Mouse (Mus musculus): Measurements from ENCODE around the gene Pla2g5. TPM values are rescaled to one million over a fixed set of nuclear protein-coding genes. Genes with fewer than 3 reads are reported as not detected.
"Not testable (repeated sequence)": the region's sequence is repeated elsewhere in the genome, so short reads cannot be mapped to it uniquely, and the experiment has no call there.

Pla2g5 gene
- total RNA-seq (2014; fragmentation: Nextera tagmentation) = 32.6 and 32.7 TPM in 2 replicates
- total RNA-seq (2017) = 10.3 and 16.4 TPM in 2 replicates
- polyA plus RNA-seq (2012) = 12.7 and 14.7 TPM in 2 replicates

DNA sequence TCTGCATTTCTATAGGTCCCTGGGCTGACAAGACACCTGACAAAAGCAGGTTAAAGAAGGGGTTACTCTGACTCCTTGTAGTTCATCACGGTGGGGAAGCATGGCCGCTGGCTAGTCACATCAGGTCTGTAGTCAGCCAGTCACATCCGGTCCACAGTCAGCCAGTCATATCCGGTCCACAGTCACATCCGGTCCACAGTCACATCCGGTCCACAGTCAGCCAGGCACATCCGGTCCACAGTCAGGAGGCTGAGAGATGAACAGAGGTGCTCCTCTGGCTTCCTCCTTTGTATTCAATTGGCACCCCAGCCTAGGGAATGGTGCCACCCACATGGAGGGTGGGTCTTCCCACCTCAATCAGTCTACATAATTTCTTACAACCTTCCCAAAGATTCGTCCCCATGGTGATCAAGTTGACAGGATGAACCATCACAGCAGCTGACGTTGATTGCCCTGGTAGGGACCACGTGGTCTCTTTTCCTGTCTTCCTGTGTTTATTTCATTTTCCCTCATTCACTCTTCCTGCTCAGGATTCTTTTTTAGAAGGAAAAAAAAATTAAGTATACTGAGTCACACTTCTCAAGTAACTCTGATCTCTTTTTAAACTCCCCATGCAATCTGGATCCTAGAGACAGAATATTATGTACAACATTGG is at the start of gene Pla2g5:
TSS of gene Pla2g5 (minus strand) at position 139 of the 655 bp plus-strand sequence.
- H3K4me3 ChIP-seq (ENCODE audit: low read depth, low read length) = peak within 1 kb of the TSS; percentile 66
- H3K36me3 ChIP-seq (replicated peaks) = peaks cover 11% of the 10 kb centered on the region
- DNase-seq (ENCODE audit: low spot score) = peak; percentile 26
- TF ChIP-seq POLR2AphosphoS5 (IDR thresholded peaks at IDR 0.05; ENCODE audit: insufficient replicate concordance, low read depth, low read length) = no peak
- no peak for TF ChIP-seq GATA1 (IDR thresholded peaks at IDR 0.05; ENCODE audit: borderline replicate concordance, low read length)
- no peak for TF ChIP-seq TAL1 (conservative IDR thresholded peaks at IDR 0.05; ENCODE audit: low read depth, low read length)
- no peak for TF ChIP-seq GATA2 (IDR thresholded peaks at IDR 0.05; ENCODE audit: borderline replicate concordance, low read depth, low read length)
- TF ChIP-seq CTCF (IDR thresholded peaks at IDR 0.05; ENCODE audit: low read depth, low read length) = no peak
- H3K27me3 ChIP-seq (ENCODE audit: insufficient read depth, low read length) = no peaks in the 10 kb centered on the region
- ATAC-seq (ENCODE audit: extremely low read depth, insufficient number of reproducible peaks, low FRiP score, poor library complexity, severe bottlenecking) = peak; percentile 90
- H3K9me3 ChIP-seq (replicated peaks) = no peaks in the 10 kb centered on the region
- H3K4me1 ChIP-seq (ENCODE audit: insufficient read depth, low read depth, low read length) = peaks cover 40% of the 10 kb centered on the region

GRCm38 (mm10) chr4:138905624-138906337 is 42.5 kb upstream of the Pla2g5 start:
- no peak for DNase-seq (ENCODE audit: low spot score)
- H3K36me3 ChIP-seq (replicated peaks) = peaks cover 96% of the 10 kb centered on the region
- no peaks in the 10 kb centered on the region for H3K27me3 ChIP-seq (ENCODE audit: insufficient read depth, low read length)
- no peak for ATAC-seq (ENCODE audit: extremely low read depth, insufficient number of reproducible peaks, low FRiP score, poor library complexity, severe bottlenecking)
- no peak for TF ChIP-seq GATA2 (IDR thresholded peaks at IDR 0.05; ENCODE audit: borderline replicate concordance, low read depth, low read length)
- no peak for TF ChIP-seq GATA1 (IDR thresholded peaks at IDR 0.05; ENCODE audit: borderline replicate concordance, low read length)
- no peak for TF ChIP-seq TAL1 (conservative IDR thresholded peaks at IDR 0.05; ENCODE audit: low read depth, low read length)
- TF ChIP-seq CTCF (IDR thresholded peaks at IDR 0.05; ENCODE audit: low read depth, low read length) = no peak
- TF ChIP-seq POLR2AphosphoS5 (IDR thresholded peaks at IDR 0.05; ENCODE audit: insufficient replicate concordance, low read depth, low read length) = no peak
- H3K9me3 ChIP-seq (replicated peaks) = no peaks in the 10 kb centered on the region
- H3K4me1 ChIP-seq (ENCODE audit: insufficient read depth, low read depth, low read length) = no peaks in the 10 kb centered on the region
- no peak overlapping the region for H3K4me3 ChIP-seq (ENCODE audit: low read depth, low read length)

DNA sequence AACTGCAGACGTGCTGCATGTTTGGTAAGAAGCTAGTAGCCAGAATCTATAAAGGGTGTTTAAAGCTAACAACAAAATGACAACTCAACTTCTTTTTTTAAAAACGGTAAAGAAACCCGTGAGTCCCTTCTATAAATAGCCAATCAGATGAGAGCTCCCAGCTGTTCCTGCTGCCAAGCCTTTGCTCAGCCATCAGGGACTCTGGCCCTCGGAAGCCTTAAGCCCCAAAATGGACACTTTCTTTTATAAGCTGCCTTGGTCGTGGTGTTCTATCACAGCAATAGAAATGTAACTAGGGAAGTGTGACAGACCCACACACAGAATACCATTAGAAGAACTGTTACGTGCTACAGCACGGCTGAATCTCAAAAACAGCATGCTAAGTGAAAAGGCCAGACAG is 36.1 kb upstream of the Pla2g5 start:
- TF ChIP-seq CTCF (IDR thresholded peaks at IDR 0.05; ENCODE audit: low read depth, low read length) = no peak
- TF ChIP-seq TAL1 (conservative IDR thresholded peaks at IDR 0.05; ENCODE audit: low read depth, low read length) = no peak
- no peak for TF ChIP-seq POLR2AphosphoS5 (IDR thresholded peaks at IDR 0.05; ENCODE audit: insufficient replicate concordance, low read depth, low read length)
- no peak for TF ChIP-seq GATA2 (IDR thresholded peaks at IDR 0.05; ENCODE audit: borderline replicate concordance, low read depth, low read length)
- no peak for TF ChIP-seq GATA1 (IDR thresholded peaks at IDR 0.05; ENCODE audit: borderline replicate concordance, low read length)
- Histone ChIP-seq H3K4me3 (ENCODE audit: low read depth, low read length) (no peak overlapping the region), H3K36me3 (replicated peaks) (peaks cover 98% of the 10 kb centered on the region), H3K4me1 (ENCODE audit: insufficient read depth, low read depth, low read length) (no peaks in the 10 kb centered on the region), H3K27me3 (ENCODE audit: insufficient read depth, low read length) (no peaks in the 10 kb centered on the region), H3K9me3 (replicated peaks) (no peaks in the 10 kb centered on the region)
- ATAC-seq (ENCODE audit: extremely low read depth, insufficient number of reproducible peaks, low FRiP score, poor library complexity, severe bottlenecking) = no peak
- no peak for DNase-seq (ENCODE audit: low spot score)

DNA sequence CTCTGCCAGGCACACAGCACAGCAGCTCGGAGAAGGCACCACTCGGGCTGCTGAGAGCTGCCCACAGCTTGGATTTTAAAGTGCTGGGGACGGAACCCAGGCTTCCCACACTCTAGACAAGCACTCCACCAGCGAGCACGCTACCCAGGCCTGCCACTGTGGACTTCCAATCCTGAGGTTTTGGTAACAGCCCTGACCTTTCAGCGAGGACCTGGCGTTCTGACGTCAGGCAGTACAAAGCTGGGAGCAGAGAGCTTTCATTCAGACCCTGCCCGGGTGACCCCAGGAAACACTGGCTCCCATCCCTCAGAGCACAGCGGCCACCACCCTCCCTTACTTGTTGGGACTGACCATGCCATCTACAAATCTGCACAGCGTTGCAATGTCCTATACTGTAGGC is 30.5 kb upstream of the Pla2g5 start:
- DNase-seq (ENCODE audit: low spot score); H3K27me3 ChIP-seq (ENCODE audit: insufficient read depth, low read length); H3K4me3 ChIP-seq (ENCODE audit: low read depth, low read length); H3K4me1 ChIP-seq (ENCODE audit: insufficient read depth, low read depth, low read length); H3K9me3 ChIP-seq (replicated peaks); ATAC-seq (ENCODE audit: extremely low read depth, insufficient number of reproducible peaks, low FRiP score, poor library complexity, severe bottlenecking): not testable (repeated sequence)
- peaks cover 78% of the 10 kb centered on the region for H3K36me3 ChIP-seq (replicated peaks)

DNA sequence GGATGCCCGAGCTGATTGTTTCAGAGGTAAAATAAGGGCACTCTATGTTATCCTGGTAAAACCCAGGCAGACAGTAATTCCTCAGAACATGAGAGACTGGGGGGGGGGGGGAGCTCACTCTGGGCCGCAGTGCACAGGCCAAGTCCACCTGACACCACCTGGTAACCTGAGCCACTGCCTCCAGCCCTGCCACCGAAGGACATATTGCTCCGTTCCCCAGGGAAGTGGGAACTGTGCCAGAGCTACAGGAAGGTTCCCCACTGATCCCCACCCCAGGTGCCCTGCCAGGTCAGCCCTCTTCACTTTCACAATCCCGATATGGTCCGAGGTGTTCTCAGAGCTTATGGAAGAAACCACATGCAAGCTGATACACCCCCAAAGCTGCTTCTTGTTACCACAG is 29.4 kb upstream of the Pla2g5 start:
- DNase-seq (ENCODE audit: low spot score) (no peak), ATAC-seq (ENCODE audit: extremely low read depth, insufficient number of reproducible peaks, low FRiP score, poor library complexity, severe bottlenecking) (no peak)
- H3K9me3 ChIP-seq (replicated peaks) = no peaks in the 10 kb centered on the region
- peaks cover 66% of the 10 kb centered on the region for H3K36me3 ChIP-seq (replicated peaks)
- peaks cover 3% of the 10 kb centered on the region; the same call in 1 of the 2 replicates for H3K27me3 ChIP-seq (ENCODE audit: insufficient read depth, low read length)
- no peak overlapping the region for H3K4me3 ChIP-seq (ENCODE audit: low read depth, low read length)
- TF ChIP-seq GATA1 (IDR thresholded peaks at IDR 0.05; ENCODE audit: borderline replicate concordance, low read length) (no peak), TAL1 (conservative IDR thresholded peaks at IDR 0.05; ENCODE audit: low read depth, low read length) (no peak), CTCF (IDR thresholded peaks at IDR 0.05; ENCODE audit: low read depth, low read length) (no peak), GATA2 (IDR thresholded peaks at IDR 0.05; ENCODE audit: borderline replicate concordance, low read depth, low read length) (no peak), POLR2AphosphoS5 (IDR thresholded peaks at IDR 0.05; ENCODE audit: insufficient replicate concordance, low read depth, low read length) (no peak)
- H3K4me1 ChIP-seq (ENCODE audit: insufficient read depth, low read depth, low read length) = no peaks in the 10 kb centered on the region

DNA sequence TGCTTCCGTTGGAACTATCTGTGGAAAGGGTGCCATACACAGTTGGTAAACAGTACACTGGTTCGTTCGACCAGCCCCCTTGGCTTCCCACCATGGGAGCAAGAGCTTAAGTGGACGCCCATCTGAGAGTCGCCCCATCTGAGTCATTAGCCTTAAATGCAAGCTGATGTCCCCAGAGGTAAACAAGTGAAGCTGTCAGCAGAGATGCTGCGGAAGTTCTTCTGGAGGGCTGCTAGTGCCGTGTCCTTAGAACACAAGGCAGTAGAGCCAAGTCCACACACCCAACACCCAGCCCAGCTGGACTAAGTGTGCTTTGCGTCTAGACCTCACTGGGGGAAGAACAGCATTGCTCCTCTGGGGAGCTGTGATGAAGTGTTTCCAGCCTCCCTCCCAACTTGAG is 26.4 kb upstream of the Pla2g5 start:
- H3K4me3 ChIP-seq (ENCODE audit: low read depth, low read length) = no peak overlapping the region
- H3K27me3 ChIP-seq (ENCODE audit: insufficient read depth, low read length) = peaks cover 3% of the 10 kb centered on the region; the same call in 1 of the 2 replicates
- DNase-seq (ENCODE audit: low spot score) (no peak), ATAC-seq (ENCODE audit: extremely low read depth, insufficient number of reproducible peaks, low FRiP score, poor library complexity, severe bottlenecking) (no peak)
- TF ChIP-seq GATA1 (IDR thresholded peaks at IDR 0.05; ENCODE audit: borderline replicate concordance, low read length) = no peak
- no peak for TF ChIP-seq POLR2AphosphoS5 (IDR thresholded peaks at IDR 0.05; ENCODE audit: insufficient replicate concordance, low read depth, low read length)
- TF ChIP-seq GATA2 (IDR thresholded peaks at IDR 0.05; ENCODE audit: borderline replicate concordance, low read depth, low read length) = no peak
- H3K9me3 ChIP-seq (replicated peaks) = no peaks in the 10 kb centered on the region
- peaks cover 36% of the 10 kb centered on the region for H3K36me3 ChIP-seq (replicated peaks)
- no peaks in the 10 kb centered on the region for H3K4me1 ChIP-seq (ENCODE audit: insufficient read depth, low read depth, low read length)

Data from G1E (cell line).